Mouse (Mus musculus) T-helper 2 cell (primary cell): ENCODE measurements around the gene Hist1h2bb.

ENCODE experiments used
- in situ Hi-C: fragments of 300-600 bp; cut with MboI, MseI; formaldehyde crosslinking; loops from one replicate; pipeline ENCODE4 v1.15.1; 2025; ENCODE audit warnings: high pct_unique_total_duplicates

The Hist1h2bb gene

DNA sequence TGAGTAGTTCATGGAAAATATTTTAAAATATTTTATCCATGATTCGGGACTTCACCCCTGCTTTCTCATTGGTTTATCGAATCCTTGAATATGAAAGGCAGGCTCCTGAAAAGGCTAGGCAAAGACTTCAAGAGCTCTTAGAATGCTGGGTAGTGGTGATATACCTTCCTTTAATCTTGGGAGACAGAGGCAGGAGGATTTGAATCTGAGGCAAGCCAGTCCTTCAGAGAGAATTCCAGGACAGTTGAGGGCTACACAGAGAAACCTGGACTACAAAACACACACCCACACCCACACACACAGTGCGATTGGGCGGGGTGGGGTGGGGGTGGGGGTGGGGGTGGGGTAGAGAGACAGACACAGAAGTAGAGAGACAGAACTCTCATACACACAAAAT, 1.4 kb downstream of the Hist1h2bb start:
- in situ Hi-C loops = no loop called here

DNA sequence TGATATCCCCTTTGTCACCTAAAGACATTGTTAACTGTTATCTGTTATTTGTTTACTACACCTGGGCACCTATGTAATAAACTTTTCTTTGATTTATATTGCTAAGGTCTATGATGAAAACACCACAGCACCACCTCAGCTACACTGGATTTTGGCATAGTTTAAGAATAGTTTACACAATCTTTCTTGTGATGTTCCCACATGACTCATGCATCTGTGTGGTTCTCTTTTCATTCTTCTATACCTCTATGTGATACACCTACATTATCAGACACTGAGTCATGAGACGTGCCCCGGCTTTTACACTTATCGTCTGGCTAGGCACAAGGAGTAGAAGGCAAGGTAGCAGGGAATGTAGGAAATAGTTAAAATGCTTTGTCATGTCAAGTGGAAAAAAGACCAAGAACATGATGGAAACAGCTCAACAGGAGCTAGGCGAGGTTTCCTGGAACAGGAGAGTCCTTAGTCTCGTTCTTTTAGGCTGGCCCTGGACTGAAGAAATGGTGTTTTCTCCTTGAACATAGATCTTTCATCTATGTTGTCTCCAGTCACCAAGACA, 3.1 kb downstream of the Hist1h2bb start:
- in situ Hi-C loops = loop anchor here (10.0 kb wide), 1 partner anchor 875 kb away; no protein-coding TSS in a partner anchor

DNA sequence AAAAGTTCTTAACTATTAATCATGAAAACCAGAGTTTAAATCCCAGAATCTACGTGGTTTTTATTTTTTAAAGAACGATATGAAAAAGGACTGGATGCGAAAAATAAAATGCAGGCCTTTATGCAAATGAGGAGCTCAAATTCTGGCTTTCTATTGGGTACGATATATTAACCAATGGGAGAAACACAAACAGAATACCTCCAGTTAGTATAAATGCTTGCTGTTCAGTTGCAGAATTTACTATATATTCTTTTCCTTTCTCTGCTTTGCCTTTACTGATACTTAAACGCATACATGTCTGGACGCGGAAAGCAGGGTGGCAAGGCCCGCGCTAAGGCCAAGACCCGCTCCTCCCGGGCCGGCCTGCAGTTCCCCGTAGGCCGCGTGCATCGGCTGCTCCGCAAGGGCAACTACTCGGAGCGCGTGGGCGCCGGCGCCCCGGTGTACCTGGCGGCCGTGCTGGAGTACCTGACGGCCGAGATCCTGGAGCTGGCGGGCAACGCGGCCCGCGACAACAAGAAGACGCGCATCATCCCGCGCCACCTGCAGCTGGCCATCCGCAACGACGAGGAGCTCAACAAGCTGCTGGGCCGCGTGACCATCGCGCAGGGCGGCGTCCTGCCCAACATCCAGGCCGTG, 4.4 kb downstream of the Hist1h2bb start, which contains the start of gene Hist1h2ab:
Hist1h2ab (plus strand) TSS at position 288 of the 639 bp plus-strand sequence.
- in situ Hi-C loops = loop anchor here (10.0 kb wide), 1 partner anchor 874 kb away; no protein-coding TSS in a partner anchor

DNA sequence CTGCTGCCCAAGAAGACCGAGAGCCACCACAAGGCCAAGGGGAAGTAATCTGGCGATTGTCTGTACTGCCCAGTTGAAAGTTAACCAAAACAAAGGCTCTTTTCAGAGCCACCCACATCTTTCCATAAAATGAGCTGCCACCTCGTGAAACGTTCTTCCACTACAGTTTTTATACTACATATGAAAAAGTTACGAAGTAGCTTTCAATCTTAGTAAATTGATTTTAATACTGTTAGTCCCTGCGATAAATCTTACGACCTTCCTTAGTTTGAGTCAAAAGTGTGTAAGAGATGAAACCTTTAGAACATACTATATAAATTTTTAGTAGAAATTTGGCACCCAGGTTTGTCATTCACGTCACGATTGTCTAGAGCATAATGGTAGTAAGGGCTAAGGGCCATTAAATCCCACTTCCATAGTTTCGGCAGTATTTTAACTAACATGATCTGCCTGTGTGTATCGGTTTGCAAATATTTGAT, 5.0 kb downstream of the Hist1h2bb start:
- in situ Hi-C loops = loop anchor here (10.0 kb wide), 1 partner anchor 873 kb away; no protein-coding TSS in a partner anchor

DNA sequence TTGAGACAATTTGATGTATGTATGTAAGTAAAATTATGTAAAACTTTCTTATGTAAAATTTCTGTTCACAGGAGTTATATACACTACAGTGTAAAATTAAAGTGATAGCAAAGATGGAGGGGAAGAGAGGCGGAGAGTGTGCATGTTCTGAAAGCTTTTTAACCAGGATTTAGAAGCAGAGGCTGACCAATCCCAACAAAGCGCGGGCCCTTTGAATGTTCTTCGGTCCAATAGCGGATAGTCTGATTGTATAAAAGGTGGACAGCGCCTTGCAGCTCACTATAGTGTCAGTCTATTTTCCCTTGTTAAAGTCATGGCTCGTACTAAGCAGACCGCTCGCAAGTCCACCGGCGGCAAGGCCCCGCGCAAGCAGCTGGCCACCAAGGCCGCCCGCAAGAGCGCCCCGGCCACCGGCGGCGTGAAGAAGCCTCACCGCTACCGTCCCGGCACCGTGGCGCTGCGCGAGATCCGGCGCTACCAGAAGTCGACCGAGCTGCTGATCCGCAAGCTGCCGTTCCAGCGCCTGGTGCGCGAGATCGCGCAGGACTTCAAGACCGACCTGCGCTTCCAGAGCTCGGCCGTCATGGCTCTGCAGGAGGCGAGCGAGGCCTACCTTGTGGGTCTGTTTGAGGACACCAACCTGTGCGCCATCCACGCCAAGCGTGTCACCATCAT, 5.7 kb downstream of the Hist1h2bb start, which contains the start of gene Hist1h3b:
Hist1h3b (plus strand) TSS at position 201 of the 675 bp plus-strand sequence.
- in situ Hi-C loops = loop anchor here (10.0 kb wide), 1 partner anchor 873 kb away; no protein-coding TSS in a partner anchor

DNA sequence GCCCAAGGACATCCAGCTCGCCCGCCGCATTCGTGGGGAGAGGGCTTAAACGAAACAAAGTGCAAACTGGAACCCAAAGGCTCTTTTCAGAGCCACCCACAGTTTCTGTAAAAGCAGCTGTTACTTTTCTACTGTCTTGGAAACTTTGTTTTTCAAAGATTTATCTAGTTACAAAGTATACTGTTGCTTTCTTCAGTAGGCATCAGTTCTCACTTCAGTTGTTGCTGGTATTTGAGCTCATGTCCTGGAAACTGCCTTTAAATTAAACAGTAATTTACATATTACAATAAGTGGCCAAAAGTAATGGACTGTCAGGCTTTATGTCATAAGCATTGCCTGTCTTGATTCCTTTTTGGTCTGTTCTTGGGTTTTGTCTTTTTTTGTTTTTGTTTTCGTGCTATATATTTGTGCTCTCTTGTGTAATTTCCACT, 6.2 kb downstream of the Hist1h2bb start:
- in situ Hi-C loops = loop anchor here (10.0 kb wide), 1 partner anchor 872 kb away; no protein-coding TSS in a partner anchor

DNA sequence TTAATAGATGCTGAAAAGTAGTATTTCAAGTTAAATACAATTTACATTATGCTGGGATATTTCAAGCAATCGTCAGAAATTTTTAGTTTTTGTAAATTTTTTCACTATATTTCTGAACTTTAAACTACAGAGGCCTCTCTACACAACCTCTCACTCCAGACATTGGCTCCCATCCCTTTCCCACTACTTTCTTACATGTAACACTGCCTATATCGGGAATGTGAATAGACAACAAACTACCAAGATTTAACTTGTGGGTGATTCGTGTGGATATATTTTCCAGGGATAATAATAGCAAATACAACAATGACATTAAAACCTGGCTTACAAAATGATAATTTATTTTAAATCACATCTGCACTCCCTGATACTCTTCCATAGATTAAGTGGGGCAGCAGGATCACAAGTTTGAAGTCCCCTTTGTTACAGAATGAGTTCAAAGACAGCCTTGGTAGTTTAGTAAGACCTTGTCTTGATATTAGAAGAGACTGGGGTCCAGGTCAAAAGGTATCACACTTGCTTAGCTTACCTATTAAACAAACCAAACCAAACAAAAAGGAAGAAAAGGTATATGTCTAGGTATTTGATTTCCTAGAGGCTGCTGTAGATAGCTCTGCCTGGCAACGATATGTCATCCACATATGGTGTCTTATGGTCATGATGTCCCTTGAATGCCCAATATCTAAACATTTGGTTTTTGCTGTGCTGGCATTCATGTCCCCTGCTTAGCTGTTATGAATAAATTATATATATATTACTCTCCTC, 7.0 kb downstream of the Hist1h2bb start:
- in situ Hi-C loops = loop anchor here (10.0 kb wide), 1 partner anchor 871 kb away; no protein-coding TSS in a partner anchor

DNA sequence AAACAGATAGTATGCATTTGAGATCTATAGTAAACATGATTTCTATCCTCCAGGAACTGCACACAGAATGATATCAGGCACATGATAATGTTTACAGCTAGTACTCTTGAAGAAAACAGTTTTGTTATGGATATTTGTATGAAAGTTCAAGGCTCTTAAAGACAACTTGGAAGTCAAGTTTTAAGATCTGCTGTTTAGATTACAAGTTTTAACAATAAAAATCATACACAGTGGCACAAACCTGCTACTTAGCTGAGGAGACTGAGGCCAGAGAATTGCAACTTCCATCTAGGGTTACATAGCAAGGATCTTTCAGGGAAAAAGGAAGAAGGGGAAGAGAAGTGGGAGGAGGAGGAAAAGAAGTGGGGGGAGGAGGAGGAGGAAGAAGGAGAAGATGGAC, 8.5 kb downstream of the Hist1h2bb start:
- in situ Hi-C loops = loop anchor here (10.0 kb wide), 1 partner anchor 870 kb away; no protein-coding TSS in a partner anchor

DNA sequence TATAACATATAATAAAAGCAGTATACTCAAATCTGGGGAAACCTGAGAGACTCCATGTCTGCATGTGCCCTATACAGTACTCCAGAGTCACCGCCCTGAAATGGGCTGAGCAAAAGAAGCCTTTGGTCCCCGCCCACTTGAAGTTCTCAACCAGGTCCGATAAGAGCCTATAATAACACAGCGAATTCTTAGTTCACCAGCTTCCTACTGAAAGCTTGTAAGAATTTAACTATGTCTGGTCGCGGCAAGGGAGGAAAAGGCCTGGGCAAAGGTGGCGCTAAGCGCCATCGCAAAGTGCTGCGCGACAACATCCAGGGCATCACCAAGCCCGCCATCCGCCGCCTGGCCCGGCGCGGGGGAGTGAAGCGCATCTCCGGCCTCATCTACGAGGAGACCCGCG, 10.3 kb downstream of the Hist1h2bb start, which contains the start of gene Hist1h4b:
Hist1h4b (plus strand) TSS at position 224 of the 400 bp plus-strand sequence.
- in situ Hi-C loops = loop anchor here (10.0 kb wide), 1 partner anchor 868 kb away; no protein-coding TSS in a partner anchor

DNA sequence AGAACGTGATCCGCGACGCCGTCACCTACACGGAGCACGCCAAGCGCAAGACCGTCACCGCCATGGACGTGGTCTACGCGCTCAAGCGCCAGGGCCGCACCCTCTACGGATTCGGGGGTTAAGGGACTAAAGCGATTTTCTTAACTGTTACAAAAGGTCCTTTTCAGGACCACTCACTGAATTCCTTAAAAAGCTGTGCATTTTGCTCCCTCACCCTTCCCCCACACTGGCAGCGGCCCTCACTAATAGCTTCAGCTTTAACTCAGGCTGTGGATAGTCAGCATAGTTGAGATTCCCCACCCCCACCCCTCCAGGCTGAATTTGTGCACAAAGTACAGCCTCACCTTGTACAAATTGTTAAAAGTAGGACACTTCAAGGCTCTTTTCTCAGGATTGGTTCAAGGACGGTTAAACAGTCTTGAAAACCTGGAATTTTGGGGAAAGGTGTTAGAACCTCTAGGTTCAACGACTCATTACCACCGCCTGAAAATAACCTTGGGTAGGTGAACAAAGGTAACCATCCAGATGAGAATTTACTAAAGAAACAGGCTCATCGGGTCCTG, 10.8 kb downstream of the Hist1h2bb start:
- in situ Hi-C loops = loop anchor here (10.0 kb wide), 1 partner anchor 868 kb away; no protein-coding TSS in a partner anchor

DNA sequence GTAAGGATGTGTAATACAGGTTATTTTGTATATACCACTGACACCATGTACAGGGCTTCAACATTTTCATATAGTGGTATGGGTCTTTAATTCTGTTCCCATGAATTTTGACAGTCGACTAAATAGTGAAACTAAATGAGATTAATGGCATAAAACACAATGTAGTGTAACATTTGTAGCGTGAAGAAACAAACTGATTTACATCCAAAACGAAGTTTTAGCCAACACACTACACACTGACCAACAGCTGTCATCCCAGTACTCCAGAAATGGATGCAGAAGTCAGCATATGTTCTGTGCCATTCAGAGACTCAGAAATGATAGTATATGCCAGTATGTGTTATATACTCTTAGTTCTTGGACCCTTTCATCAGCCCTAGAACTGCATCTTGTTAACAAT, 11.4 kb downstream of the Hist1h2bb start:
- in situ Hi-C loops = loop anchor here (10.0 kb wide), 1 partner anchor 867 kb away; no protein-coding TSS in a partner anchor

DNA sequence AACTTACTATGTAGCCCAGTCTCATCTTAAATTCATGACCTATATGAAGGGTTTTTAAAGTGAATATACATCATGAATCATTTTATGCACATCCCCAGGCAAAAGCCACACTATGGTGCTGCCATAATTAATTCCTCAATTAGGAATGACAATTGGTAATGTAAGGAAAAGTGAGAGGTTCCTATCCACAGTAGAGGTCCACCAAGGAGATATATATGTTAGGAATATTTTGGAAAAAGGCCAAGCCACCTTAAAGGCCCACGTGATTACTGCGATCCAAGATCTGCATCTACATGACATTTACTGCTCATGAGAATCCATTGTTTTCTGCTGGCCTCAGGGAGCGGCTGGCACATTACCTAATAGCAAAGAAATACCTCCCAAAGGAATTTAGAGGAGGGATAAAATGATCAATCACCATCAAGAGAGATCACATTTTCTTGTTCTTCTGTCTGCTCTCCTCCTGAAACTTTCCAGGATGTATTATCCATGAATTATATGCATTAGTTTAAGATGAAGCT, 12.8 kb downstream of the Hist1h2bb start:
- in situ Hi-C loops = loop anchor here (10.0 kb wide), 1 partner anchor 865 kb away; no protein-coding TSS in a partner anchor

DNA sequence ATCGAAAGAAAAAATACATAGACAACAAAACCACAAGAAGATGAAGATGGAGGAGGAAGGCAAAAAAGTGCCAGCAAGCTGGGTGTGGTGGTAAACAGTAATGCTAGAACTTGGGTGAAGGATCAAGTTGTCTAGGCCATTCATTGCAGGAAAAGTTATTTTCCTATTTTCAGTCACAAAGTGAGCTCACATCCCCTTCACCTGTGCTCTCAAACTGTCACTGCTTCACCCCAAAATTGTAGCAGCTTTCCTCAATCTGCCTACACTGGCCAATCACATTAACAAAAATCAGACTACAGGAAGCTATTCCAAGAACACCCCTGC, 13.3 kb downstream of the Hist1h2bb start:
- in situ Hi-C loops = loop anchor here (10.0 kb wide), 2 partner anchors 865 to 1715 kb away; partner anchors contain the start of genes Hist1h2ag, Hist1h2bj and Hist1h4i

DNA sequence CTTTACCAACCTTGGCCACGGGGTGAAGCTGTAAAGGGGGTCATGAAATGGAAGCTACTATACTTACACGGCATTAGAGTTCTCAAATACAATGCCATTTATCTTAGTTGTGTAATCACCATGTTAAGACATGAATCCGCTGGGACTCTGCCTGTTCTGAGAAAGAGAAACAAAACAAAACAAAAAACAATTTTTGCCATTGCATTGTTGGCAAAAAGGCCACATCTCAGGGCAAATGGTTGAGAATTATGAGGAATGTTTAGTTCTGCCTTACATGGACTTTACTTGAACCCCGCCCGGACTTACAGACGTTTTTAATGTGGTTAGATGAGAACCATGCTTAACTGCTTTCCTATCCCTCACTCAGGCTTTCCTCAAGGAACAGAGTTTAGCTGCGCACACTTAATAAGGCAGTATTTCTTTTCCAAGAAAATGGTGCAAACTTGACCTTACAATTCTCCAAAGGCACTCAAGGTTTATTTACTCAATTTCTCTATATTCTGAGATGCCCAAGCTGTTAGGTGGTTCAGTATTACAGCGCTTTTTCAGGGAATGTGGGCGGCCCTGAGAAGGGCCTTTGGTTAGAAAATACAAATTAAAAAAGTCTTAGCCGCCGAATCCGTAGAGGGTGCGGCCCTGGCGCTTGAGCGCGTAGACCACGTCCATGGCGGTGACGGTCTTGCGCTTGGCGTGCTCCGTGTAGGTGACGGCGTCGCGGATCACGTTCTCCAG, 13.9 kb downstream of the Hist1h2bb start:
- in situ Hi-C loops = loop anchor here (10.0 kb wide), 1 partner anchor 1716 kb away; the partner anchor contains the start of genes Hist1h2ag, Hist1h2bj and Hist1h4i

DNA sequence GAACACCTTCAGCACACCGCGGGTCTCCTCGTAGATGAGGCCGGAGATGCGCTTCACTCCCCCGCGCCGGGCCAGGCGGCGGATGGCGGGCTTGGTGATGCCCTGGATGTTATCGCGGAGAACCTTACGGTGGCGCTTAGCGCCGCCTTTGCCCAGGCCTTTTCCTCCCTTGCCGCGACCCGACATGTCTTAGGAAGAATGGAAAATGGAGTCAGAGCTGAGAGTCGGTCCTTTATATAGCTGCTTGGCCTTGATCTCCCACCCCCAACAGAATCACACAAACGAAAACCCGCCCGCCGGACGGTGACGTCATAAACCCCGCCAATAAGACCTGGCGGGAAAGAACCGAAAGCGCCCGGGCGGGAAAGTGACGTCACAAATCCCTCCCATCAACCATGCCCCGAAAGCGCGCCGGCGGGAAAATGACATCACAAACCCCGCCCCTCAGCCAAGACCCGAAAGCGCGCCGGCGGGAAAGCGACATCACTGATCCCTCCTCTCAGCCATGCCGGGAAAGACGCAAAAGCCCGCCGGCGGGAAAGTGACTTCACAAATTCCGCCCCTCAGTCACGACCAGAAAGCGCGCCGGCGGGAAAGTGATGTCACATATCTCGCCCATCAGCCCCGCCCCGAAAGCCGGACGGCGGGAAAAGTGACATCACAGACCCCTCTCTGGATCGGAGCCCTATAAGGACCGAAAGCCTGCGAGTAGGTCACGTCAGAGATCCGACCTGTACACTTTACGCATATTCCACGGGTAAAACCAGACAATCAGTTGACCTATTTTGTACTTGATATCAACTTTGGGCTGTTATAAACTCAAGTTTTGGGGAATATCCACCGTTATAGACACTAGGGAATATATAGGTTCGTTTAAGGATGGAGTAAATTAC, 14.7 kb downstream of the Hist1h2bb start, which contains the start of gene Hist1h4a:
Hist1h4a (minus strand) TSS at position 259 of the 893 bp plus-strand sequence.
- in situ Hi-C loops = loop anchor here (10.0 kb wide), 1 partner anchor 1716 kb away; the partner anchor contains the start of genes Hist1h2ag, Hist1h2bj and Hist1h4i

DNA sequence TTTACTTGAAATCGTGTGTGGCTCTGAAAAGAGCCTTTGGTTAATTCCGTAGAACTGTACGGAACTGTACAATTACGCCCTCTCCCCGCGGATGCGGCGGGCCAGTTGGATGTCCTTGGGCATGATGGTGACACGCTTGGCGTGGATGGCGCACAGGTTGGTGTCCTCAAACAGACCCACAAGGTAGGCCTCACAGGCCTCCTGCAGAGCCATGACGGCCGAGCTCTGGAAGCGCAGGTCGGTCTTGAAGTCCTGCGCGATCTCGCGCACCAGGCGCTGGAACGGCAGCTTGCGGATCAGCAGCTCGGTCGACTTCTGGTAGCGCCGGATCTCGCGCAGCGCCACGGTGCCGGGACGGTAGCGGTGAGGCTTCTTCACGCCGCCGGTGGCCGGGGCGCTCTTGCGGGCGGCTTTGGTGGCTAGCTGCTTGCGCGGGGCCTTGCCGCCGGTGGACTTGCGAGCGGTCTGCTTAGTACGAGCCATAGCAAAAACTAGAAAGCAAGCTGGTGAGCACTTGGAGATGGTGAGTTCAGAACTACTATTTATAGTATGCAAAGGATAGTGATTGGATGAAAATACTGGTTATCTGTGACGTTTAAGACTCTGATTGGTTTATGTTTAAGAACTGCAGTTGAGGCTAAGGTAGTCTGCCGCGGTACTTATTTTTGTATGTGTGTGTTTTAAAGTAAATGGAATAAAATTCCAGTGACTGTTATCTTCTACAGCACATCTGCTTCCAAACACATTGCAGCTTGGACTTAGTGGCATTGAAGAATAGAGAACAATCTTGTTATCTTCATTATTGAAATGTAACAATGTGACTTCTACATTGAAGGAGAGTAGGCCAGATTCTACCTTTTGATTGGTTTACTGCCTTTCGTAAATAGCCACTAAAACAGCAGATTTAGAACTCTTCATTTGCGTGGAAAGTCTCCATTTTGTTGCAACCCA, 15.6 kb downstream of the Hist1h2bb start, which contains the start of gene Hist1h3a:
Hist1h3a (minus strand) TSS at position 516 of the 951 bp plus-strand sequence.
- in situ Hi-C loops = loop anchor here (10.0 kb wide), 1 partner anchor 1717 kb away; the partner anchor contains the start of genes Hist1h2ag, Hist1h2bj and Hist1h4i

DNA sequence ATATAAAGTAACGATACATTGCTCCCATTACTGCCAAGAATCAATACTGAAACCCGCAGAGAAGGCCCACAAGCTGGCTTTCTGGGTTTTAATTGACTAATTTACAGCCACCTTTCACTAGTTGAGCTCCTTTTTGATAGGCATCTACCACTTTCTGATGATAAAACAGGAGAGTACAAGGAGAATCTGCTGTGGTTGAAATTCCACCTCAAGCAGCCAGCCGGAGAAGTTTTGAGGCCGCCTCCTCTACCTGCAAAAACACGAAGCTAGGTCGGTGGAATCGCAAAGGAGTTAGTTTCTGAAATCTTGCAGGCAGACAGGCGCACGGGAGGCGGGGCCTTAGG, 16.7 kb downstream of the Hist1h2bb start:
- in situ Hi-C loops = loop anchor here (10.0 kb wide), 1 partner anchor 1718 kb away; the partner anchor contains the start of genes Hist1h2ag, Hist1h2bj and Hist1h4i
